In the genomic region with DNA sequence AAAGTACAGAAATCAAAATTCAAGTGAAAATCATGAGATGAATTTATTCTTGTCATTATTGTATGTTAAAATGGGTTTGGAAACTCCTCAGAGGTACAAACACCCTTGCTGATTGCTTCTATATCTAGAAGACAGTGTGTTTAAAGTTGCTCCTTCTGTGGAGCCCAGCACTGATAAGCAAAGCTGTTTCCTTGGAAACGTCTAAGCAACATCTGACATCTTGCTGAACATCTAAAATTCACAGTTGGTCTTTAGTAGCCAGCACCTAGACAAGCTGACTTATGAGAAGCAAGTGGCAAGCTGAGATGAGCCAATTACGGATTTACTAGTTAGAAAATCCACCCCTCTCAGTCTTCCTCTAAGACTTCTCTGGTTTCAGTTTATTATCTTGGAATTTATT, we compare ENCODE assay signal across 34 mouse cellular contexts.
DNase-seq lines count a peak whose midpoint lies in the region; ATAC-seq and TF ChIP-seq lines count a peak whose summit lies in the region.
"Had no signal": no experiment of that assay in that cellular context is flagged by ENCODE, and none has a peak within 500 bp of the region (broad histone marks: within the 10 kb centered on the region; RNA-seq: fewer than 3 reads in every experiment).

No protein-coding gene starts in this region.

- H3K9me3 ChIP-seq in forebrain, postnatal 0 days (ENCODE audit: low read length): no peaks in the 10 kb centered on the region
- H3K9me3 ChIP-seq in forebrain, embryonic 15.5 days: no peaks in the 10 kb centered on the region
- no peaks in the 10 kb centered on the region for H3K9me3 ChIP-seq in midbrain, embryonic 15.5 days
- no peaks in the 10 kb centered on the region for H3K9me3 ChIP-seq in midbrain, embryonic 13.5 days
- H3K9me3 ChIP-seq: embryonic facial prominence, embryonic 13.5 days; forebrain, embryonic 12.5 days; heart, embryonic 10.5 days; heart, embryonic 15.5 days; hindbrain, embryonic 12.5 days; intestine, embryonic 15.5 days; limb, embryonic 12.5 days; liver, embryonic 15.5 days; neural tube, embryonic 12.5 days; stomach, embryonic 15.5 days had no signal

- H3K9ac ChIP-seq in forebrain, postnatal 0 days: no peak overlapping the region
- H3K9ac ChIP-seq in forebrain, embryonic 15.5 days (replicated peaks): no peak overlapping the region
- no peak overlapping the region for H3K9ac ChIP-seq in midbrain, embryonic 15.5 days
- no peak overlapping the region for H3K9ac ChIP-seq in midbrain, embryonic 13.5 days (replicated peaks)
- H3K9ac ChIP-seq: embryonic facial prominence, embryonic 13.5 days; forebrain, embryonic 12.5 days; heart, embryonic 15.5 days; hindbrain, embryonic 12.5 days; intestine, embryonic 15.5 days; limb, embryonic 12.5 days; liver, embryonic 15.5 days; lung, embryonic 14.5 days; neural tube, embryonic 12.5 days; stomach, embryonic 15.5 days had no signal

- peak; percentile 62 for DNase-seq in forebrain, postnatal 0 days
- peak; percentile 7 for DNase-seq in left cerebral cortex, adult 11 months (ENCODE audit: low spot score)
- no peak for DNase-seq in left cerebral cortex, adult 2 months (ENCODE audit: extremely low spot score in 1 of 2, low spot score in 2 of 2)
- peak; percentile 50 for DNase-seq in brain, embryonic 18.5 days (ENCODE audit: low read depth, low spot score)
- no peak for DNase-seq in heart, postnatal 4 days
- DNase-seq: adrenal gland, postnatal 10 days; cerebellum, adult 18-20 months; cerebellum, postnatal 10 days; gastrocnemius, postnatal 25 days; heart, adult 11 months; kidney, adult 2 months; kidney, postnatal 36 days; lung, embryonic 14.5 days; lung, postnatal 36 days; right cerebral cortex, postnatal 25 days; thymus, postnatal 14 days had no signal

- WGBS in forebrain, postnatal 0 days: 50% methylated on average over 2 of the region's 2 CpGs
- 59% methylated on average over 2 of the region's 2 CpGs for WGBS in forebrain, embryonic 15.5 days
- 55% methylated on average over 2 of the region's 2 CpGs for WGBS in midbrain, embryonic 15.5 days
- 75% methylated on average over 2 of the region's 2 CpGs for WGBS in midbrain, embryonic 13.5 days

- no peak overlapping the region for H3K27ac ChIP-seq in forebrain, postnatal 0 days (ENCODE audit: low read depth, low read length)
- H3K27ac ChIP-seq in forebrain, embryonic 15.5 days (replicated peaks): no peak overlapping the region
- H3K27ac ChIP-seq in left cerebral cortex, adult 2 months: no peak overlapping the region
- H3K27ac ChIP-seq in midbrain, embryonic 15.5 days: no peak overlapping the region
- H3K27ac ChIP-seq in midbrain, embryonic 13.5 days: no peak overlapping the region
- H3K27ac ChIP-seq: embryonic facial prominence, embryonic 13.5 days; forebrain, embryonic 12.5 days; heart, embryonic 10.5 days; heart, embryonic 15.5 days; hindbrain, embryonic 12.5 days; hindbrain, postnatal 0 days; intestine, embryonic 15.5 days; layer of hippocampus, adult 2 months; limb, embryonic 12.5 days; liver, embryonic 15.5 days; neural tube, embryonic 12.5 days; stomach, embryonic 15.5 days had no signal

- peak; percentile 91 for ATAC-seq in forebrain, postnatal 0 days
- ATAC-seq in forebrain, embryonic 15.5 days (replicated peaks): no peak
- ATAC-seq in midbrain, embryonic 15.5 days (replicated peaks): 0 out of 2 replicates have a peak, but pooled peaks have one; percentile 54
- ATAC-seq in midbrain, embryonic 13.5 days: no peak
- ATAC-seq: hindbrain, postnatal 0 days; intestine, embryonic 15.5 days; midbrain, embryonic 16.5 days; Patski had no signal

- no peak overlapping the region for H3K4me2 ChIP-seq in forebrain, postnatal 0 days (ENCODE audit: low read depth)
- no peak overlapping the region for H3K4me2 ChIP-seq in forebrain, embryonic 15.5 days (replicated peaks)
- H3K4me2 ChIP-seq in midbrain, embryonic 15.5 days: no peak overlapping the region
- no peak overlapping the region for H3K4me2 ChIP-seq in midbrain, embryonic 13.5 days (replicated peaks)
- H3K4me2 ChIP-seq: embryonic facial prominence, embryonic 13.5 days; forebrain, embryonic 12.5 days; heart, embryonic 15.5 days; hindbrain, embryonic 12.5 days; intestine, embryonic 15.5 days; limb, embryonic 12.5 days; liver, embryonic 15.5 days; lung, embryonic 14.5 days; neural tube, embryonic 12.5 days; stomach, embryonic 15.5 days had no signal

- intact Hi-C loops in left cerebral cortex, adult 2 months (cut with DNase I): no loop called here

- no peaks in the 10 kb centered on the region for H3K36me3 ChIP-seq in forebrain, postnatal 0 days (ENCODE audit: insufficient read depth)
- no peaks in the 10 kb centered on the region for H3K36me3 ChIP-seq in forebrain, embryonic 15.5 days
- H3K36me3 ChIP-seq in midbrain, embryonic 15.5 days (replicated peaks): no peaks in the 10 kb centered on the region
- no peaks in the 10 kb centered on the region for H3K36me3 ChIP-seq in midbrain, embryonic 13.5 days
- H3K36me3 ChIP-seq: embryonic facial prominence, embryonic 13.5 days; forebrain, embryonic 12.5 days; heart, embryonic 10.5 days; heart, embryonic 15.5 days; hindbrain, embryonic 12.5 days; intestine, embryonic 15.5 days; limb, embryonic 12.5 days; liver, embryonic 15.5 days; neural tube, embryonic 12.5 days; stomach, embryonic 15.5 days had no signal

- H3K4me3 ChIP-seq in forebrain, postnatal 0 days (ENCODE audit: low read depth, low read length): no peak overlapping the region
- no peak overlapping the region for H3K4me3 ChIP-seq in forebrain, embryonic 15.5 days
- H3K4me3 ChIP-seq in left cerebral cortex, adult 2 months: no peak overlapping the region
- no peak overlapping the region for H3K4me3 ChIP-seq in midbrain, embryonic 15.5 days
- no peak overlapping the region for H3K4me3 ChIP-seq in midbrain, embryonic 13.5 days (replicated peaks)
- H3K4me3 ChIP-seq: embryonic facial prominence, embryonic 13.5 days; forebrain, embryonic 12.5 days; heart, embryonic 10.5 days; heart, embryonic 15.5 days; hindbrain, embryonic 12.5 days; intestine, embryonic 15.5 days; layer of hippocampus, adult 2 months; limb, embryonic 12.5 days; liver, embryonic 15.5 days; myocyte; neural tube, embryonic 12.5 days; stomach, embryonic 15.5 days had no signal

- no peaks in the 10 kb centered on the region for H3K27me3 ChIP-seq in forebrain, postnatal 0 days (ENCODE audit: insufficient read depth, low read length)
- no peaks in the 10 kb centered on the region for H3K27me3 ChIP-seq in forebrain, embryonic 15.5 days
- no peaks in the 10 kb centered on the region for H3K27me3 ChIP-seq in midbrain, embryonic 15.5 days (replicated peaks)
- H3K27me3 ChIP-seq in midbrain, embryonic 13.5 days: no peaks in the 10 kb centered on the region
- H3K27me3 ChIP-seq: embryonic facial prominence, embryonic 13.5 days; forebrain, embryonic 12.5 days; heart, embryonic 15.5 days; hindbrain, embryonic 12.5 days; intestine, embryonic 15.5 days; limb, embryonic 12.5 days; liver, embryonic 15.5 days; neural tube, embryonic 12.5 days; stomach, embryonic 15.5 days had no signal

- TF ChIP-seq CTCF in forebrain, postnatal 0 days (IDR thresholded peaks at IDR 0.05; ENCODE audit: low read depth): no peak
- TF ChIP-seq CTCF in left cerebral cortex, adult 2 months (IDR thresholded peaks at IDR 0.05): no peak

- no peaks in the 10 kb centered on the region for H3K4me1 ChIP-seq in forebrain, postnatal 0 days (ENCODE audit: insufficient read depth)
- H3K4me1 ChIP-seq in forebrain, embryonic 15.5 days: no peaks in the 10 kb centered on the region
- H3K4me1 ChIP-seq in midbrain, embryonic 15.5 days: no peaks in the 10 kb centered on the region
- H3K4me1 ChIP-seq in midbrain, embryonic 13.5 days (replicated peaks): no peaks in the 10 kb centered on the region
- H3K4me1 ChIP-seq: embryonic facial prominence, embryonic 13.5 days; forebrain, embryonic 12.5 days; heart, embryonic 10.5 days; heart, embryonic 15.5 days; hindbrain, embryonic 12.5 days; intestine, embryonic 15.5 days; limb, embryonic 12.5 days; liver, embryonic 15.5 days; neural tube, embryonic 12.5 days; stomach, embryonic 15.5 days had no signal

Comparison
In these comparisons a context has a peak if more than half of its experiments do, and no peak if none do; other contexts are left out.
1. ATAC-seq: peak in forebrain, postnatal 0 days (single experiment) and midbrain, embryonic 15.5 days (single experiment); none in forebrain, embryonic 15.5 days (single experiment) and midbrain, embryonic 13.5 days (single experiment).
2. DNase-seq: peak in forebrain, postnatal 0 days (single experiment), left cerebral cortex, adult 11 months (single experiment) and brain, embryonic 18.5 days (single experiment); none in left cerebral cortex, adult 2 months (0 of 2) and heart, postnatal 4 days (single experiment).